Mouse (Mus musculus): Measurements from ENCODE around the gene Slc24a1.

GRCm38 (mm10) chr9:64985037-64985794, 33.8 kb upstream of the Slc24a1 start:
- TF ChIP-seq POLR2A (IDR thresholded peaks at IDR 0.05; ENCODE audit: control insufficient read depth, extremely low read depth, insufficient read depth, low read length, poor library complexity) (no peak), CTCF (IDR thresholded peaks at IDR 0.05; ENCODE audit: borderline replicate concordance, control insufficient read depth, extremely low read depth, insufficient read depth, low read length, poor library complexity) (no peak)
